Mouse (Mus musculus) hindlimb bud, embryonic 11.5 days (tissue): ENCODE measurements around the gene Slc5a2.

Source experiments
- DNase-seq: peaks from one replicate; pipeline ENCODE4 v3.0.0-alpha.2; 2012; ENCODE audit warnings: low read depth, low spot score; ENCODE audit errors: extremely low spot score

Slc5a2 gene

GRCm38 (mm10) chr7:128298481-128299342, 33.3 kb downstream of the Slc5a2 start:
- no peak for DNase-seq

GRCm38 (mm10) chr7:128300952-128301351, 35.5 kb downstream of the Slc5a2 start:
- DNase-seq, result no peak

- no peak for DNase-seq
Measured at GRCm38 (mm10) chr7:128302151-128302550, 36.7 kb downstream of the Slc5a2 start.

- DNase-seq, result no peak
Measured at GRCm38 (mm10) chr7:128304198-128304597, 38.7 kb downstream of the Slc5a2 start.

GRCm38 (mm10) chr7:128304907-128305306, 39.5 kb downstream of the Slc5a2 start:
- no peak for DNase-seq

GRCm38 (mm10) chr7:128307851-128308250, 42.4 kb downstream of the Slc5a2 start:
- DNase-seq, result no peak

GRCm38 (mm10) chr7:128309216-128309615, 43.8 kb downstream of the Slc5a2 start:
- no peak for DNase-seq

- no peak for DNase-seq
Measured at GRCm38 (mm10) chr7:128309776-128310175, 44.3 kb downstream of the Slc5a2 start.

- no peak for DNase-seq
Measured at GRCm38 (mm10) chr7:128310229-128310688, 44.8 kb downstream of the Slc5a2 start.

- no peak for DNase-seq
Measured at GRCm38 (mm10) chr7:128311263-128311662, 45.8 kb downstream of the Slc5a2 start.

- no peak for DNase-seq
Measured at GRCm38 (mm10) chr7:128311811-128312210, 46.4 kb downstream of the Slc5a2 start.

- DNase-seq, result no peak
Measured at GRCm38 (mm10) chr7:128312375-128313059, 47.1 kb downstream of the Slc5a2 start.

- DNase-seq, result no peak
Measured at GRCm38 (mm10) chr7:128313601-128314000, 48.1 kb downstream of the Slc5a2 start.

GRCm38 (mm10) chr7:128314491-128314890, 49.0 kb downstream of the Slc5a2 start:
- DNase-seq, result no peak

- no peak for DNase-seq
Measured at GRCm38 (mm10) chr7:128317011-128317410, 51.6 kb downstream of the Slc5a2 start.

GRCm38 (mm10) chr7:128319140-128319539, 53.7 kb downstream of the Slc5a2 start:
- DNase-seq, result no peak

- no peak for DNase-seq
Measured at GRCm38 (mm10) chr7:128320219-128320816, 54.9 kb downstream of the Slc5a2 start.

GRCm38 (mm10) chr7:128321260-128321659, 55.8 kb downstream of the Slc5a2 start:
- DNase-seq, result no peak
